Mouse (Mus musculus): Measurements from ENCODE around the gene Gm21964.

GRCm38 (mm10) chr8:110140156-110140555 is 39.1 kb downstream of the Gm21964 start:
- TF ChIP-seq POLR2A (IDR thresholded peaks at IDR 0.05; ENCODE audit: control insufficient read depth in 1 of 2, insufficient read depth in 1 of 2, low read depth in 1 of 2, low read length in 2 of 2, poor library complexity in 1 of 2) (no peak), GABPA (IDR thresholded peaks at IDR 0.05; ENCODE audit: low read depth, low read length) (no peak), CTCF (IDR thresholded peaks at IDR 0.05 in 2 of 3, conservative IDR thresholded peaks at IDR 0.05 in 1 of 3; ENCODE audit: control insufficient read depth in 1 of 3, insufficient read depth in 1 of 3, low read depth in 2 of 3, low read length in 3 of 3, poor library complexity in 1 of 3, severe bottlenecking in 1 of 3) (no peak), CHD2 (IDR thresholded peaks at IDR 0.05; ENCODE audit: low read length) (no peak), USF1 (IDR thresholded peaks at IDR 0.05; ENCODE audit: low read depth, low read length) (no peak), ELF1 (IDR thresholded peaks at IDR 0.05; ENCODE audit: low read depth, low read length) (no peak), ETS1 (IDR thresholded peaks at IDR 0.05; ENCODE audit: low read depth, low read length) (no peak), MAFK (IDR thresholded peaks at IDR 0.05; ENCODE audit: borderline replicate concordance, low read depth, low read length) (no peak), ZMIZ1 (IDR thresholded peaks at IDR 0.05; ENCODE audit: low read depth, low read length) (no peak), SIN3A (IDR thresholded peaks at IDR 0.05; ENCODE audit: low read length) (no peak), ZC3H11A (IDR thresholded peaks at IDR 0.05; ENCODE audit: low read depth, low read length) (no peak), USF2 (IDR thresholded peaks at IDR 0.05; ENCODE audit: borderline replicate concordance in 1 of 2, insufficient read depth in 1 of 2, low read depth in 1 of 2, low read length in 2 of 2) (no peak)
